Mouse (Mus musculus) myocyte (in vitro differentiated cells): ENCODE results near the gene Tenm2. TPM values are rescaled to one million over a fixed set of nuclear protein-coding genes. Genes with fewer than 3 reads are reported as not detected.

Experiments used
- H3K27me3 ChIP-seq: one replicate; pipeline ENCODE4 v1.6.1; 2011; ENCODE audit not compliant: control insufficient read depth, insufficient read depth, insufficient read length
- H3K36me3 ChIP-seq: one replicate; pipeline ENCODE4 v1.6.1; 2011; ENCODE audit not compliant: control insufficient read depth, insufficient read depth
- H3K4me2 ChIP-seq: one replicate; pipeline ENCODE4 v1.6.1; 2011; ENCODE audit warnings: low read depth, control low read depth
- H3K4me3 ChIP-seq: one replicate; pipeline ENCODE4 v1.5.1; 2011; ENCODE audit warnings: mild to moderate bottlenecking, control low read depth, moderate library complexity
- H3K79me2 ChIP-seq: one replicate; pipeline ENCODE4 v1.6.1; 2011; ENCODE audit not compliant: control insufficient read depth, insufficient read depth
- H3ac ChIP-seq: one replicate; pipeline ENCODE4 v1.6.1; 2011; ENCODE audit not compliant: control insufficient read depth, insufficient read length
- CEBPB ChIP-seq: IDR thresholded peaks from 2 replicates; pipeline ENCODE4 v1.6.1; 2011; ENCODE audit warnings: mild to moderate bottlenecking, moderate library complexity; ENCODE audit not compliant: poor library complexity, insufficient read depth, severe bottlenecking
- E2F4 ChIP-seq: IDR thresholded peaks from one replicate; pipeline ENCODE4 v1.6.1; 2011; ENCODE audit warnings: mild to moderate bottlenecking, control low read depth, moderate library complexity; ENCODE audit not compliant: insufficient read depth
- MAX ChIP-seq: IDR thresholded peaks from one replicate; pipeline ENCODE4 v1.6.1; 2011; ENCODE audit warnings: low read depth, mild to moderate bottlenecking, control low read depth
- MYOD1 ChIP-seq, 3 experiments: IDR thresholded peaks; one replicate each; pipeline ENCODE4 v1.6.1; 2011; ENCODE audit warnings: control low read depth in 2 of 3, low read depth in 2 of 3, mild to moderate bottlenecking in 2 of 3, moderate library complexity in 1 of 3; ENCODE audit not compliant: insufficient read length in 2 of 3, control insufficient read depth in 1 of 3
- MYOG ChIP-seq, 3 experiments: IDR thresholded peaks; one replicate each; pipeline ENCODE4 v1.6.1; 2011; ENCODE audit warnings: control low read depth in 2 of 3, low read depth in 2 of 3, mild to moderate bottlenecking in 2 of 3; ENCODE audit not compliant: insufficient read length in 2 of 3, control insufficient read depth in 1 of 3, insufficient read depth in 1 of 3
- POLR2A ChIP-seq: IDR thresholded peaks from one replicate; pipeline ENCODE4 v1.6.1; 2011; ENCODE audit warnings: low read depth, mild to moderate bottlenecking, control low read depth, moderate library complexity; ENCODE audit not compliant: insufficient read length
- POLR2AphosphoS2 ChIP-seq: IDR thresholded peaks from one replicate; pipeline ENCODE4 v1.6.1; 2011; ENCODE audit warnings: low read depth, control low read depth; ENCODE audit not compliant: insufficient read length
- REST ChIP-seq: IDR thresholded peaks from one replicate; pipeline ENCODE4 v1.6.1; 2011; ENCODE audit warnings: mild to moderate bottlenecking, control low read depth, moderate library complexity; ENCODE audit not compliant: insufficient read depth, insufficient read length
- SRF ChIP-seq: IDR thresholded peaks from one replicate; pipeline ENCODE4 v1.6.1; 2011; ENCODE audit warnings: low read depth; ENCODE audit not compliant: control insufficient read depth, insufficient read length
- TCF12 ChIP-seq: IDR thresholded peaks from one replicate; pipeline ENCODE4 v1.6.1; 2011; ENCODE audit warnings: mild to moderate bottlenecking, control low read depth; ENCODE audit not compliant: poor library complexity, insufficient read depth, severe bottlenecking
- TCF3 ChIP-seq: IDR thresholded peaks from one replicate; pipeline ENCODE4 v1.6.1; 2011; ENCODE audit warnings: low read depth, control low read depth; ENCODE audit not compliant: insufficient read length
- USF1 ChIP-seq: IDR thresholded peaks from one replicate; pipeline ENCODE4 v1.6.1; 2011; ENCODE audit warnings: low read depth, mild to moderate bottlenecking, control low read depth, moderate library complexity
- polyA plus RNA-seq: library from polyadenylated mRNA; unstranded; fragments of >200 nt; fragmentation: generic; extraction: Trizol; gene quantifications from one replicate; pipeline ENCODE4 v1.2.1, GENCODE M21; 2012; ENCODE audit warnings: missing spikeins

The Tenm2 gene
- polyA plus RNA-seq, 1 experiment = 0.28 TPM

DNA sequence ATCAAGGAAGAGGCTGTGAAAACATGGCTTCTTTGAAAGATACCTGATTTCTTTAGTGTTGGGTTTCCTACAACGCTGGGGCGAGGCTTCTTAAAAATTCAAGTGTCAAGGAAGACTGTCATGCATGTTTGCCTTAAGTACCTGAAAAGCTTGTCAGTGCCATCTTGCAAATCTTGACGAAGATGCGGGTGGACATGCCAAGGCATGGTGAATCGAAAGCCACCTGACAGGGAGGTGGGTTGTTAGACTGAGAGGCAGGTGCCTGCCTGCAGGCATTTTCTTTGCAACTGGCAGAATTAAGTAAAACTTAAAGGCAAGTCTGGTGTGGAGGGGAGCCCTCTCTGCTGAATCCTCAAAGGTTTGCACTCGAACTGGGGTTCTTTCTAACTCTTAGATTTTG lies 949.5 kb downstream of the Tenm2 start:
- H3K79me2 ChIP-seq = no peaks in the 10 kb centered on the region
- H3K4me2 ChIP-seq = no peak overlapping the region
- no peaks in the 10 kb centered on the region for H3K27me3 ChIP-seq
- no peak overlapping the region for H3K4me3 ChIP-seq
- TF ChIP-seq POLR2A (no peak), REST (no peak), TCF12 (no peak), E2F4 (no peak), SRF (no peak), CEBPB (no peak), USF1 (no peak), MAX (no peak), MYOG (IDR thresholded peaks at IDR 0.05; ENCODE audit: control insufficient read depth in 1 of 3, insufficient read depth in 1 of 3, insufficient read length in 2 of 3, low read depth in 2 of 3) (no peak), TCF3 (no peak)
- no peak overlapping the region for H3ac ChIP-seq
- no peaks in the 10 kb centered on the region for H3K36me3 ChIP-seq

DNA sequence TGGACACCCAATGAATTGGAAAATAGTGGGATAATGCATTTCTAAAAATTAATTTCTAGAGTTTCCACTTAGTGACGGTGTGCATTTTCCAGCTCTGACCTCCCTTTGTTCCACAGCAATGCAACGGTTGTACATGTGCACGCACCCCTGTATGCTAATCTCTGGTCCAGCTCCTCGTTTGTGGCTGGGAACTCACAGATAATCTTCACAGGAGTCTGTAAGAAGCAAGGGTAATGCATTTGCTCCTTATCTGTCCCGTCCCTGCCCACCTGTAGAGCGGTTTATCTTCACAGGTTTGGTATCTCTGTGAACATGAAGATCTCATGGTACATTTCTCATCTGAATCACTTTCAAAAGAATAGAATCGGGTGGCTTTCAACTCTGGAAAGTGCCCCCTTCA lies 955.2 kb downstream of the Tenm2 start:
- no peak overlapping the region for H3K4me3 ChIP-seq
- no peak for TF ChIP-seq TCF12
- no peaks in the 10 kb centered on the region for H3K36me3 ChIP-seq
- H3K79me2 ChIP-seq = no peaks in the 10 kb centered on the region
- H3K4me2 ChIP-seq = no peak overlapping the region
- H3K27me3 ChIP-seq = no peaks in the 10 kb centered on the region
- no peak overlapping the region for H3ac ChIP-seq

DNA sequence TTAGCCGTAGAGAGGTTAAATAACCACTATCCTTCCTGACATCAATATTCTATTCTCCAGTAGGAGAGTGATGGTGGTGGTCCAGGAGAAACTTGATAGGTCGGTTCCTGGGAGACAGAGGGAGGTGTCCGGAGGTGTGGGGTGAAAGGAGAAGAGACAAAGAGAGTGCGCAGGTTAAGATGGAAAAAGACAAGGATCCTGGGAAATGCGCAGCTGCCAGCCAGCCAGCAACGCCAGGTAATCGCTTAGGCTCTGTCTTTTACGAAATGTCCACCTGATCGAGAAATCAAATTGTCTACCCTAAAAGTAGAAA lies 957.9 kb downstream of the Tenm2 start:
- no peak for TF ChIP-seq TCF12
- H3K27me3 ChIP-seq = no peaks in the 10 kb centered on the region
- no peak overlapping the region for H3ac ChIP-seq
- H3K79me2 ChIP-seq = no peaks in the 10 kb centered on the region
- no peaks in the 10 kb centered on the region for H3K36me3 ChIP-seq
- no peak overlapping the region for H3K4me2 ChIP-seq
- H3K4me3 ChIP-seq = no peak overlapping the region

DNA sequence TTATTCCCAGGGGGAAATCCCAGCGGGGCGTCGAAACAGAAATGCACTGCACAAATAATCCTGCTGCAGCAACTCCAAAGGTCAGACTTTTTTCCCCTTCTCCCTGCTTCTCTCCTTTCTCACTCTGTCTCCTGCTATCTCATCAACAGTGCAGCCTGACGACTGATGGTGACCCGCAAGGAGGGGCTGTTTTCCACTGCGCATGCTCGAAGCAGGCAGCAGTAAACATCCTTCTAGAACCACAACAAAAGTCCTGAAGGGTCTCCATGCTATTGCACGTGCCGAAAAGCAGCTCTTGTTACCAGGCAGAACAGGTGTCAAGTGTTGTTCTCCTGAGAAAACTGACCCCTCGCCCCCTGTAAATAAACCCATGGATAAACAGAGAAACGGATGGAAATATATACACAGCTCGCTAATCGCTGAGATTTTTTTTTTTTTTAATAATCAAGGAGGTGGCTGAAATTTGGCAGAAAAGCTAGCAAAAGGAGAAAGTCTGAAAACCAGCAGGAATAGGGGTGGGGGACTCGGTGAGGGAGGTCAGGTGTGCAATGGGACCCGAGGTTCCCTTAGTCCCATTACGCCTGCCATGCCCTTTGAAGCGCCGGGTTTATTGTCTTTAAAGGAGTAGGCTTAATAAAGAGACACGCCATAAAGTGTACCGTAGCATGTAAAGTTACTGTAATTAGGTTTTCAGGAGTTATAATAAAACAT lies 958.4 kb downstream of the Tenm2 start:
- H3ac ChIP-seq = no peak overlapping the region
- H3K27me3 ChIP-seq = no peaks in the 10 kb centered on the region
- H3K4me2 ChIP-seq = no peak overlapping the region
- TF ChIP-seq POLR2AphosphoS2 (no peak), CEBPB (no peak), USF1 (no peak), REST (no peak), SRF (no peak), MYOG (IDR thresholded peaks at IDR 0.05; ENCODE audit: control insufficient read depth in 1 of 3, insufficient read depth in 1 of 3, insufficient read length in 2 of 3, low read depth in 2 of 3) (no peak), TCF12 (no peak), TCF3 (no peak), POLR2A (no peak), E2F4 (no peak), MAX (no peak), MYOD1 (IDR thresholded peaks at IDR 0.05; ENCODE audit: control insufficient read depth in 1 of 3, insufficient read length in 2 of 3, low read depth in 2 of 3) (no peak)
- H3K36me3 ChIP-seq = no peaks in the 10 kb centered on the region
- H3K79me2 ChIP-seq = no peaks in the 10 kb centered on the region
- no peak overlapping the region for H3K4me3 ChIP-seq

- TF ChIP-seq POLR2AphosphoS2 (no peak), SRF (no peak), CEBPB (no peak), TCF3 (no peak), TCF12 (no peak), USF1 (no peak), MAX (no peak), MYOD1 (IDR thresholded peaks at IDR 0.05; ENCODE audit: control insufficient read depth in 1 of 3, insufficient read length in 2 of 3, low read depth in 2 of 3) (no peak), MYOG (IDR thresholded peaks at IDR 0.05; ENCODE audit: control insufficient read depth in 1 of 3, insufficient read depth in 1 of 3, insufficient read length in 2 of 3, low read depth in 2 of 3) (no peak), E2F4 (no peak), REST (no peak), POLR2A (no peak)
- H3K79me2 ChIP-seq = no peaks in the 10 kb centered on the region
Measured at GRCm38 (mm10) chr11:36276015-36276414, 959.7 kb downstream of the Tenm2 start.

DNA sequence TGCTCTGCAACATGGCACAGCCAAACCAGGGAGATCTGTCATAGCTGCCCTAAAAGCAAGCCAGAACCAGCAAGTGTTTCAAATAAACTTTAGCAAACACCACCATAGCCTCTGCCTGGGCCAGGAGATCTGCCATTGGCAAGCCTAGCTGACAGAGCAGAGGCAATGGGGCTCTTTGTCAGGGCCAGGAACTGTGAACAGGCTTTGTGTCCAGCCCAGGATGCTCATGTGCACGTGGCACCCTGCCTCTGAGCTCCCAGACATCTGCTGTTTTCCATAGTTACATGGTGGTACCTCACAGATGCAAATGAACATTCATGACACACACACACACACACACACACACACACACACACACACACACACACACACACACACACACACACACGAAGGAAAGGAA lies 963.6 kb downstream of the Tenm2 start:
- no peaks in the 10 kb centered on the region for H3K79me2 ChIP-seq
- H3ac ChIP-seq = no peak overlapping the region
- TF ChIP-seq CEBPB (no peak), POLR2AphosphoS2 (no peak), USF1 (no peak), TCF12 (no peak), SRF (no peak), TCF3 (no peak), MYOD1 (IDR thresholded peaks at IDR 0.05; ENCODE audit: control insufficient read depth in 1 of 3, insufficient read length in 2 of 3, low read depth in 2 of 3) (no peak), POLR2A (no peak)
- H3K27me3 ChIP-seq = no peaks in the 10 kb centered on the region
- H3K4me2 ChIP-seq = no peak overlapping the region
- H3K36me3 ChIP-seq = no peaks in the 10 kb centered on the region
- no peak overlapping the region for H3K4me3 ChIP-seq

More at GRCm38 (mm10) chr11:36276015-36276414, 959.7 kb downstream of the Tenm2 start:
- no peaks in the 10 kb centered on the region for H3K36me3 ChIP-seq
- no peaks in the 10 kb centered on the region for H3K27me3 ChIP-seq
- no peak overlapping the region for H3K4me3 ChIP-seq
- no peak overlapping the region for H3ac ChIP-seq
- no peak overlapping the region for H3K4me2 ChIP-seq
